Mouse (Mus musculus): ENCODE data around the gene Lrig3. TPM values are rescaled to one million over a fixed set of nuclear protein-coding genes. Genes with fewer than 3 reads are reported as not detected.

The Lrig3 gene
- polyA plus RNA-seq, 1 experiment from 2014 or later = 32.9 TPM

- 89% methylated on average over 15 of the region's 15 CpGs for WGBS
- H3K4me2 ChIP-seq (ENCODE audit: low read depth, low read length) = no peak overlapping the region
- DNase-seq (ENCODE audit: low spot score) (no peak), ATAC-seq (replicated peaks; ENCODE audit: insufficient number of reproducible peaks, low FRiP score, low TSS enrichment, low read depth) (no peak)
- peaks cover 3% of the 10 kb centered on the region for H3K36me3 ChIP-seq (replicated peaks; ENCODE audit: control insufficient read depth, insufficient read depth, low read depth, low read length)
- no peaks in the 10 kb centered on the region for H3K4me1 ChIP-seq (ENCODE audit: control insufficient read depth, insufficient read depth, low read length)
- H3K27ac ChIP-seq (replicated peaks; ENCODE audit: low read depth, low read length) = no peak overlapping the region
- H3K27me3 ChIP-seq (ENCODE audit: control insufficient read depth, insufficient read depth, low read length) = no peaks in the 10 kb centered on the region
- H3K9ac ChIP-seq (replicated peaks; ENCODE audit: low read length) = no peak overlapping the region
- no peaks in the 10 kb centered on the region for H3K9me3 ChIP-seq (replicated peaks; ENCODE audit: control insufficient read depth, low read length)
- no peak overlapping the region for H3K4me3 ChIP-seq (ENCODE audit: low read depth, low read length)
Measured at GRCm38 (mm10) chr10:126019350-126019991, 53.5 kb downstream of the Lrig3 start.

- H3K4me1 ChIP-seq (ENCODE audit: control insufficient read depth, insufficient read depth, low read length) = no peaks in the 10 kb centered on the region
- no peak overlapping the region for H3K27ac ChIP-seq (replicated peaks; ENCODE audit: low read depth, low read length)
- no peaks in the 10 kb centered on the region for H3K36me3 ChIP-seq (replicated peaks; ENCODE audit: control insufficient read depth, insufficient read depth, low read depth, low read length)
- ATAC-seq (replicated peaks; ENCODE audit: insufficient number of reproducible peaks, low FRiP score, low TSS enrichment, low read depth) = no peak
- no peaks in the 10 kb centered on the region for H3K9me3 ChIP-seq (replicated peaks; ENCODE audit: control insufficient read depth, low read length)
- no peak overlapping the region for H3K4me2 ChIP-seq (ENCODE audit: low read depth, low read length)
- no peaks in the 10 kb centered on the region for H3K27me3 ChIP-seq (ENCODE audit: control insufficient read depth, insufficient read depth, low read length)
- H3K9ac ChIP-seq (replicated peaks; ENCODE audit: low read length) = no peak overlapping the region
- WGBS = 31% methylated on average over 8 of the region's 8 CpGs
- no peak for DNase-seq (ENCODE audit: low spot score)
- no peak overlapping the region for H3K4me3 ChIP-seq (ENCODE audit: low read depth, low read length)
Measured at GRCm38 (mm10) chr10:126028574-126029440, 62.8 kb downstream of the Lrig3 start.

GRCm38 (mm10) chr10:126029441-126030114 lies 63.6 kb downstream of the Lrig3 start:
- H3K9me3 ChIP-seq (replicated peaks; ENCODE audit: control insufficient read depth, low read length) = no peaks in the 10 kb centered on the region
- no peaks in the 10 kb centered on the region for H3K27me3 ChIP-seq (ENCODE audit: control insufficient read depth, insufficient read depth, low read length)
- no peak overlapping the region for H3K4me2 ChIP-seq (ENCODE audit: low read depth, low read length)
- H3K4me3 ChIP-seq (ENCODE audit: low read depth, low read length) = no peak overlapping the region
- H3K36me3 ChIP-seq (replicated peaks; ENCODE audit: control insufficient read depth, insufficient read depth, low read depth, low read length) = no peaks in the 10 kb centered on the region
- H3K27ac ChIP-seq (replicated peaks; ENCODE audit: low read depth, low read length) = no peak overlapping the region
- no peaks in the 10 kb centered on the region for H3K4me1 ChIP-seq (ENCODE audit: control insufficient read depth, insufficient read depth, low read length)
- ATAC-seq (replicated peaks; ENCODE audit: insufficient number of reproducible peaks, low FRiP score, low TSS enrichment, low read depth) = no peak
- WGBS = 54% methylated on average over 7 of the region's 7 CpGs
- no peak overlapping the region for H3K9ac ChIP-seq (replicated peaks; ENCODE audit: low read length)
- peak; percentile 41 for DNase-seq (ENCODE audit: low spot score)

DNA sequence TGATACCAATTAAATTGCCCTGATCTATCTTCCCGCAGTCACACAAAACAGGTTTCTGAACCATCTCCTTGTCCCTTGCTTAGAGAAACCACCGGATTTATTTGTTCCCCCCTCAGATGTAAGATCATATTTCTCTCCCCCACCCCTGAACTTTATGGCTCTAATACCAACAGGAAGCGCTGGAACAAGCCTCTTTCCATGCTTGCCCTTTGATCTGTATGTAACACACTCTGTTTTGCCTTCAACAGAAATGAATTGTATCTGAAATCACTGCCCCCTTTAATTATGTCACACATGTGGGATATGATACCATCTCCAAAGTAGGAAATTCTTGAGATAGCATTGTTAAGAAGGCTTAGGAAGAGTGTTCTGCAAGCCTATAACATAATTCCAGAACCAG lies 90.9 kb downstream of the Lrig3 start:
- Histone ChIP-seq H3K4me3 (ENCODE audit: low read depth, low read length) (no peak overlapping the region), H3K4me2 (ENCODE audit: low read depth, low read length) (no peak overlapping the region), H3K4me1 (ENCODE audit: control insufficient read depth, insufficient read depth, low read length) (no peaks in the 10 kb centered on the region), H3K36me3 (replicated peaks; ENCODE audit: control insufficient read depth, insufficient read depth, low read depth, low read length) (no peaks in the 10 kb centered on the region), H3K27me3 (ENCODE audit: control insufficient read depth, insufficient read depth, low read length) (no peaks in the 10 kb centered on the region), H3K27ac (replicated peaks; ENCODE audit: low read depth, low read length) (no peak overlapping the region), H3K9ac (replicated peaks; ENCODE audit: low read length) (no peak overlapping the region), H3K9me3 (replicated peaks; ENCODE audit: control insufficient read depth, low read length) (no peaks in the 10 kb centered on the region)
- DNase-seq (ENCODE audit: low spot score) (peak; percentile 34), ATAC-seq (replicated peaks; ENCODE audit: insufficient number of reproducible peaks, low FRiP score, low TSS enrichment, low read depth) (no peak)
- 33% methylated on average over 3 of the region's 3 CpGs for WGBS

DNA sequence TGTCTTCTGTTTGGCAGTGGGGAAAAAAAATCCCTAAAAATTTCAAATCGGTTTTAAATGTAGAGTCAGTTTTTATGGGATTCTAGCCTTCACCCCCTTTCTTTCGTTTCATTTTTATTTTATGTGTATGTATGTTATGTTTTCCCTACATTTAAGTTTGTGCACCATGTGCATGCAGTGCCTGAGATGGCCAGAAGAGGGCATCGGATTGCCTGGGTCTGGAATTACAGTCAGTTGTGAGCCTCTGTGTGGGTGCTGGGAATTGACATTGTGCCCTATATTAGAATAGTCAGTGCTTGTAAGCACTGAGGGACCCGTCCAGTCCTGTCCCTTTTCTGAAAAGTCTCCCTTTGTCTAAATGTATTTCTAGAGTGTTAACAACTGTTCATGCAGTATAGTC lies 96.8 kb downstream of the Lrig3 start:
- Histone ChIP-seq H3K4me1 (ENCODE audit: control insufficient read depth, insufficient read depth, low read length) (no peaks in the 10 kb centered on the region), H3K27ac (replicated peaks; ENCODE audit: low read depth, low read length) (no peak overlapping the region), H3K4me3 (ENCODE audit: low read depth, low read length) (no peak overlapping the region), H3K9me3 (replicated peaks; ENCODE audit: control insufficient read depth, low read length) (peaks cover 2% of the 10 kb centered on the region; the same call in 1 of the 2 replicates), H3K27me3 (ENCODE audit: control insufficient read depth, insufficient read depth, low read length) (no peaks in the 10 kb centered on the region), H3K4me2 (ENCODE audit: low read depth, low read length) (no peak overlapping the region), H3K36me3 (replicated peaks; ENCODE audit: control insufficient read depth, insufficient read depth, low read depth, low read length) (no peaks in the 10 kb centered on the region), H3K9ac (replicated peaks; ENCODE audit: low read length) (no peak overlapping the region)
- DNase-seq (ENCODE audit: low spot score) (no peak), ATAC-seq (replicated peaks; ENCODE audit: insufficient number of reproducible peaks, low FRiP score, low TSS enrichment, low read depth) (no peak)
- 77% methylated on average over 4 of the region's 4 CpGs for WGBS

Small RNAs within 50 kb of the gene (microRNA-seq; reads per million reads assigned to microRNA genes)
- gene Gm22183 (ENCODE audit: borderline number of aligned reads) = not detected
